Mouse (Mus musculus) midbrain, postnatal 0 days (tissue): ENCODE data around the gene Runx1. TPM values are rescaled to one million over a fixed set of nuclear protein-coding genes. Genes with fewer than 3 reads are reported as not detected.

Experiments used
- ATAC-seq: fragments of 200-750 bp; cut with Nextera tagmentation; 2 replicates; pipeline ENCODE4 v1.8.0; 2017; ENCODE audit warnings: moderate number of reproducible peaks, mild to moderate bottlenecking, moderate TSS enrichment, moderate library complexity; ENCODE audit not compliant: low FRiP score
- DNase-seq: peaks from one replicate; pipeline ENCODE4 v3.0.0-alpha.2; 2015; ENCODE audit warnings: low spot score
- H3K27ac ChIP-seq: fragments of 300-500 bp; sonication (generic); 2 replicates; pipeline ENCODE4 v1.5.1; 2014; ENCODE audit warnings: low read depth, mild to moderate bottlenecking, low read length, mixed read lengths
- H3K27me3 ChIP-seq: fragments of 300-500 bp; sonication (generic); 2 replicates; pipeline ENCODE4 v1.6.1; 2014; ENCODE audit warnings: low read length, control low read depth, mixed read lengths; ENCODE audit not compliant: insufficient read depth
- H3K36me3 ChIP-seq: fragments of 300-500 bp; sonication (generic); 2 replicates; pipeline ENCODE4 v1.6.1; 2014; ENCODE audit warnings: low read length, control low read depth, mixed read lengths; ENCODE audit not compliant: insufficient read depth
- H3K4me1 ChIP-seq: fragments of 300-500 bp; sonication (generic); 2 replicates; pipeline ENCODE4 v1.6.1; 2014; ENCODE audit warnings: mild to moderate bottlenecking, control low read depth, antibody characterized with exemption, low read length, mixed read lengths; ENCODE audit not compliant: insufficient read depth
- H3K4me2 ChIP-seq: fragments of 300-500 bp; sonication (generic); 2 replicates; pipeline ENCODE4 v1.6.1; 2014; ENCODE audit warnings: low read depth, mild to moderate bottlenecking, low read length, mixed read lengths; ENCODE audit not compliant: poor library complexity, severe bottlenecking
- H3K4me3 ChIP-seq: fragments of 300-500 bp; sonication (generic); 2 replicates; pipeline ENCODE4 v1.5.1; 2014; ENCODE audit warnings: low read depth, mild to moderate bottlenecking, low read length, moderate library complexity
- H3K9ac ChIP-seq: fragments of 300-500 bp; sonication (generic); replicated peaks from 2 replicates; pipeline ENCODE4 v1.6.1; 2014; ENCODE audit warnings: mild to moderate bottlenecking, low read length, moderate library complexity, mixed read lengths; ENCODE audit not compliant: poor library complexity, severe bottlenecking
- H3K9me3 ChIP-seq: fragments of 300-500 bp; sonication (generic); 2 replicates; pipeline ENCODE4 v1.6.1; 2016; ENCODE audit warnings: low read length, control low read depth
- CTCF ChIP-seq: IDR thresholded peaks from 2 replicates; pipeline ENCODE4 v1.5.1; 2016; ENCODE audit warnings: antibody characterized with exemption, mild to moderate bottlenecking
- WGBS: fragments of 180-500 bp; shearing (Covaris S2); extraction: QIAGEN DNeasy Blood & Tissue Kit; methylation state at CpG from one replicate; pipeline ENCODE4 v1.1.7; 2014; 5-methylcytosine and 5-hydroxymethylcytosine counted together
- polyA plus RNA-seq: library from polyadenylated mRNA; unstranded; fragments of >200 nt; fragmentation: Nextera tagmentation; extraction: Ambion mirVana; gene quantifications from 2 replicates; pipeline ENCODE4 v1.2.1, GENCODE M21; 2015
- total RNA-seq: library from RNA; depleted of rRNA; stranded (reverse); fragments of >200 nt; gene quantifications from 2 replicates; pipeline ENCODE4 v1.2.3, GENCODE M21; 2014; rRNA removed

The Runx1 gene
- 1.7 and 2.0 TPM in 2 replicates for total RNA-seq
- 0.64 and 0.74 TPM in 2 replicates for polyA plus RNA-seq

- no peak within 1 kb of the TSS for H3K9ac ChIP-seq
- WGBS = 89% methylated on average over 11 of the region's 11 CpGs
- H3K9me3 ChIP-seq = no peaks in the 10 kb centered on the region
- no peaks in the 10 kb centered on the region; the same call in 1 of the 2 replicates for H3K4me1 ChIP-seq
- no peak within 1 kb of the TSS for H3K4me3 ChIP-seq
- no peak within 1 kb of the TSS for H3K27ac ChIP-seq
- no peaks in the 10 kb centered on the region; the same call in 1 of the 2 replicates for H3K27me3 ChIP-seq
- H3K4me2 ChIP-seq = no peak within 1 kb of the TSS
- no peak for ATAC-seq
- no peak for TF ChIP-seq CTCF
- H3K36me3 ChIP-seq = no peaks in the 10 kb centered on the region
- DNase-seq = no peak
Measured at GRCm38 (mm10) chr16:92825908-92826650, at the start of gene Runx1. TSS of gene Runx1 (minus strand) at chr16:92826149.

GRCm38 (mm10) chr16:92874015-92874414 lies 48.1 kb upstream of the Runx1 start:
- H3K4me2 ChIP-seq = no peak overlapping the region
- no peak for TF ChIP-seq CTCF
- no peak overlapping the region for H3K27ac ChIP-seq
- H3K4me1 ChIP-seq = no peaks in the 10 kb centered on the region
- 88% methylated on average over 3 of the region's 3 CpGs for WGBS
- no peaks in the 10 kb centered on the region for H3K9me3 ChIP-seq
- no peak overlapping the region for H3K9ac ChIP-seq
- ATAC-seq (no peak), DNase-seq (no peak)
- no peaks in the 10 kb centered on the region for H3K36me3 ChIP-seq
- H3K4me3 ChIP-seq = no peak overlapping the region
- no peaks in the 10 kb centered on the region for H3K27me3 ChIP-seq

- no peaks in the 10 kb centered on the region for H3K9me3 ChIP-seq
- no peaks in the 10 kb centered on the region for H3K4me1 ChIP-seq
- H3K9ac ChIP-seq = no peak overlapping the region
- no peak for ATAC-seq
- DNase-seq = no peak
- no peak overlapping the region for H3K4me2 ChIP-seq
- 89% methylated on average over 11 of the region's 11 CpGs for WGBS
- H3K4me3 ChIP-seq = no peak overlapping the region
- no peak for TF ChIP-seq CTCF
- H3K27me3 ChIP-seq = no peaks in the 10 kb centered on the region
- H3K36me3 ChIP-seq = no peaks in the 10 kb centered on the region
- H3K27ac ChIP-seq = no peak overlapping the region
Measured at GRCm38 (mm10) chr16:92871728-92872127, 45.8 kb upstream of the Runx1 start.

GRCm38 (mm10) chr16:92868550-92868949 lies 42.6 kb upstream of the Runx1 start:
- TF ChIP-seq CTCF = no peak
- no peak for DNase-seq
- H3K4me2 ChIP-seq = no peak overlapping the region
- H3K9ac ChIP-seq = no peak overlapping the region
- H3K9me3 ChIP-seq = no peaks in the 10 kb centered on the region
- no peaks in the 10 kb centered on the region for H3K36me3 ChIP-seq
- 85% methylated on average over 4 of the region's 4 CpGs for WGBS
- H3K4me3 ChIP-seq = no peak overlapping the region
- H3K4me1 ChIP-seq = no peaks in the 10 kb centered on the region
- no peaks in the 10 kb centered on the region for H3K27me3 ChIP-seq
- no peak overlapping the region for H3K27ac ChIP-seq
- no peak for ATAC-seq

GRCm38 (mm10) chr16:92867261-92867935 lies 41.4 kb upstream of the Runx1 start:
- no peak overlapping the region for H3K4me3 ChIP-seq
- H3K4me2 ChIP-seq = no peak overlapping the region
- no peak for ATAC-seq
- 77% methylated on average over 9 of the region's 9 CpGs for WGBS
- no peaks in the 10 kb centered on the region for H3K36me3 ChIP-seq
- no peak for TF ChIP-seq CTCF
- DNase-seq = no peak
- H3K27me3 ChIP-seq = no peaks in the 10 kb centered on the region
- no peaks in the 10 kb centered on the region for H3K4me1 ChIP-seq
- no peak overlapping the region for H3K27ac ChIP-seq
- no peaks in the 10 kb centered on the region for H3K9me3 ChIP-seq
- H3K9ac ChIP-seq = no peak overlapping the region

GRCm38 (mm10) chr16:92865314-92865713 lies 39.4 kb upstream of the Runx1 start:
- ATAC-seq (no peak), DNase-seq (no peak)
- Histone ChIP-seq H3K9ac (no peak overlapping the region), H3K27me3 (no peaks in the 10 kb centered on the region), H3K4me2 (no peak overlapping the region), H3K27ac (no peak overlapping the region), H3K4me3 (no peak overlapping the region), H3K9me3 (no peaks in the 10 kb centered on the region), H3K36me3 (no peaks in the 10 kb centered on the region), H3K4me1 (no peaks in the 10 kb centered on the region)
- 90% methylated on average over 3 of the region's 3 CpGs for WGBS
- no peak for TF ChIP-seq CTCF
